Mouse (Mus musculus): ENCODE measurements around the gene Cpne2.

GRCm38 (mm10) chr8:94551471-94552422 is 19.0 kb downstream of the Cpne2 start:
- TF ChIP-seq POLR2A (IDR thresholded peaks at IDR 0.05; ENCODE audit: extremely low read depth, insufficient read depth, low read length) (no peak), CTCF (IDR thresholded peaks at IDR 0.05; ENCODE audit: low read depth, low read length) (no peak)
